Mouse (Mus musculus) spleen, adult 12 weeks (tissue): ENCODE data around the gene Lamc1.
A peak's percentile ranks its signal among the peaks of the same experiment; 100 is the strongest.
"Not testable (repeated sequence)": the region's sequence is repeated elsewhere in the genome, so short reads cannot be mapped to it uniquely, and the experiment has no call there.

Source experiments
- DNase-seq: peaks from one replicate; pipeline ENCODE4 v3.0.0; 2022; ENCODE audit warnings: low spot score

The Lamc1 gene

DNA sequence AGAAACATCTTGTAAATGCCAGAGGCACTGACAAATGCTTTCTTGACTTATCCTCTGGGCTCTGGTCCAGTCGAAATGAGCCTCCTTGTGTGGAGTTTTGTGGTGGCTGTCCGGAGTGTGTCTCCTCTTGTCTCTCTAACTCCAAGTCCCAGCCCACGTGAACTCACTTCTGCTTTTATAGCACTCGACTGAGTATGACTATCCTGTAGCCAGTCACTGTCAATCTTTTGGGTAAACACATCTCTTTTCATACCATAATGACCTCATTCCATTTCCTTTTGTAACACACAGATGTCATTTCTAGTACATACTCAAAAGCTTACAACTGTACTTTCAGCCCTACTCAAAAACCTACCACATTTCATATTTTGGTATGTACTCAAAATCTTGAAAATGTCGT lies 33.1 kb downstream of the Lamc1 start:
- DNase-seq = peak; percentile 14

DNA sequence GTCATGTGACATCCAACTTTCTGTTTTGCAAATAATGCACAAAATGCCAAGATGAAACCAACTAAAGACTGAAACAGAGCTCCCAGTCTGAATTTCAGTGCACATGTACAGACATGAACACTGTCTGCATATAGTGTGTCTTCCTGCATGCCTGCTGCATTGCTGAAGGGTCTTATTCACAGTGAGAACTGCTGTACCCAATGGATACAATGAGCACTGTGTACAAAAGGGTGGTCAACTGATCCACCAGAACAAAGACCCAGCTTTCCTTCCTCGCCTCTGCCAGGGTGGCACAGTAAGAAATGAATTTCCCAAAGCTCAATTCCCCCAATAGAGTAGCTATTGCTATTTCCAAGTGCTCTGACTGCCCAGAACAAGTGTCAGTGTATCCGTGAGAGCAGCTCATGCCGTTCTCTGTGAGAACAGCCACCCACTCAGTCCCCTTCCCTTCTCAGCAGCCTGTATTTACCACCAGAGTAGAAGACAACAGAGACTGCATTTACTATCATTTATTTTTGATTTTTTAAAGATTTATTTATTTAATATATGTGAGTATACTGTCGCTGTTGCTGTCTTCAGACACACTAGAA lies 34.7 kb downstream of the Lamc1 start:
- DNase-seq = not testable (repeated sequence)

DNA sequence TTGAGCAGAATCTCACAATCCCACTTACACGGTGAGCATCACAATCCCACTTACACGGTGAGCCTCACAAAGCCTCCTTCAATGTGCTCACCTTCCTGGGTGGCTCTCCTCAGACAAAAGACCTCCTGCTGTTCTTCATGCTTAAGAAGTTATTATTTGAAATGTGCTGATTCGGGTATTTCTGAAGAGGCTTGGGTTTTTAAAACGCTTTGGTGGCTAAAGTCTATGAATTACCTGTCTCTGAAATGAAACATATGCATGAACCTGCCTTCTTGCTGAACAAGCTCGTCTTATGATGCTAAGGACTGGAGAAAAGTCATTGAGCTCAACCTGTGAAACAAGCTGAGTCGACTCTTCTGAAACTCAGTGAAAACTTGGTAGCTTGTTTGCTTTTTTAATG lies 36.6 kb downstream of the Lamc1 start:
- no peak for DNase-seq

DNA sequence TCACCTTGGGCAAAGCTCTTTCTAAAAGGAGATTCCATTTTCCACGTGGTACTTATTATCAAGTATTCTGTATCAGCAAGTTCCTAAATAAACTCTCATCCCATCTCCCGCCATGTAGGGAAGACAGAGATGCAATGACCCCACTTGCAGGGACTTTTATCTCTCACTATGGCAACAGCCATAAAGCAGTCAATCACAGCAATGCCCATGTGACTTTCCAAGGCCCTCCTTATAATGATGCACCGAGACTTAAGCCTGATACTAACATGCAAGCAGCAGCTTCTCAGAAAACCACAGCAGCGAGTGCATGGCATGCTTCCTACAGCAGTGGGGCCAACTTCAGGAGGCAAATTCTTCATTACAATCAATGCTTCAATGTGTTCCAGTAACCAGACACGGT lies 39.7 kb downstream of the Lamc1 start:
- DNase-seq = no peak

DNA sequence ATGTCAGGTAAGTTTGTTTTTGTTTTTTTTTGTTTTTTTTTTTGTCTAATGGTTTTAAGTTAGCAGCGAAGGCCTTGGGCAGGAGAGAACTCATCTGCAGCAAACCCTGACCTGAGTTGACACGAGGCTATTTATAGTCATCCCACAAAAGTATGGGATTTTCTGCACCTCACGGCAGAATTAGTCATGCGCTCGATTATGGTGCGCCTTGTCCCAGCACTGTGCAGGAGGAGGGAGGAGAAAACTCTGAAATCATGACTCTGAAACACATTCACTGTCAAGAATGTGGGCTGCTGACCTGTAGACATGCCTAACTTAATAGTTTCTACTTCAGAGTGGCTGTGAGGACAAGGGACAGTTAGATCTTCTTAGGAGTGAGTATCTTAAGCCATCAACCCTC lies 40.4 kb downstream of the Lamc1 start:
- no peak for DNase-seq

DNA sequence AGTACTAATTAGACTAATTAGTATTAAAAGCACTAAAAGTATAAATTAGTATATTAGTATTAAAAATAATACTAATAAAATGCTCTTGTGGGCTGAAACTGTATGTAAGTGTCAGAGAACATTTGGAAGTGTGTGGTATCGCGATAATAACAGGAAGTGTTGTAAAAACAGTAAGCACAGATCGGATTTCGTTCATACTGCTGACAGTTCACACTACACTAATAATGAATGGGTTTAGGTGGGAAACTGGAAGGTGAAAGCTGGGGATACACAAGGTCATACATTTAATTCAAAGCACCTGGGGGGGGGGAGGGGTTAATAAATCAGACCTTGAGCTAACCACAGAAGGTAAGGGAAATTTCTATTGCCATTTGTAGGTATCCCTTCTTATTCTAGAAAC lies 41.2 kb downstream of the Lamc1 start:
- DNase-seq = no peak

DNA sequence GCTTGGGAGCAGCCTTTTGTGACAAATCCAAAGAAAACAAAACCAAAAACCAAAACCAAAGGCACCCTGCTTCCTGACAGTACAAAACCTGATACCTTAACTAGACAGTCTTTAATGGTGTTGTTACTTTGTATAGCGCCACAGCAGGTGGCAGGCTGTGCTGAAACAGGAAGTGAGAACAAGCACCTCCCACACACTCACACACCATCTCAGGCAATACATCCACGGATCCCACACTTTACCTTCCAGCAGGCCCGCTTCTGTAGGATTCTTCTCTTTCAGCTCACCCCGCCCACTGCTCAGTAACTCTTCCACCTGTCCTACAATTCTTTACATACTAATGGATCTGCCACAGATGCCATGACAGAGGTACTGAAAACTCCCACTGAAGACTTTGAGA lies 44.6 kb downstream of the Lamc1 start:
- DNase-seq = no peak

DNA sequence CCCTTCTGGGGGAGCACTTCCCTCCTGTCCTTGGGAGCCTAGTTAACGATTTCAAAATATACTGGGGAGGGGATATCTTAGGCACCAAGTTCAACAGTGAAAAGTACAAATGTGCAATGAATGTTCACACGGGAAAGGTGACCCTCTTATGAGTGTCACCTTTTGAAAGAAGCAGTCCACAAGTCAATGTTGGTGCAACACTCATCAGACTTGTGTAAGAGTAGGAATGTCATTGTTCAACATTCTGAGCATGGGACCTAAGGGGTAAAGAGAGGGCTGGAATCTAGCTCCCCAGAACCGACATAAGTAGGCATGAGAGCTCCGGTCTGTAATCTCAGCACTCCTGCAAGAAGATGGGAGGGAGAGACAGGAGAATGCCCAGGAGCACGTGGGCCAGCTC lies 45.1 kb downstream of the Lamc1 start:
- no peak for DNase-seq

DNA sequence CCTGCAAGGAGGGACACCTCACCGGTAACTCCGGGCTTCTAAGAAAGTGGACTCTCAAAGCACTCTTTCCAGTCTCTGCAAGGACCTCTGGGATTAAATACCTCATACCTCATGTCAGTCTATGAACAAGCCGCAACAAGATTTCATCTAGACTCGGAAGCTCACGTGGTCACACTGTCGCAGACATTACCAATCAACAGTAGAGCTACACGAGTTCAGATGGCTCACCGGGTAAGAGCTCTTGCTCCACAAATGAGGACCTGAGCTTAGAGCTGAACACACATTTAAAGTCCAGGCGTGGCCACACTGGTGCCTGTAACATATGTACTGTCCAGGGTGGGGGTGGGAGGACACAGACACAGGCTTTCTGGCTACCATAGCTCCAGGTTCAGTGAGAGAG lies 46.4 kb downstream of the Lamc1 start:
- no peak for DNase-seq

DNA sequence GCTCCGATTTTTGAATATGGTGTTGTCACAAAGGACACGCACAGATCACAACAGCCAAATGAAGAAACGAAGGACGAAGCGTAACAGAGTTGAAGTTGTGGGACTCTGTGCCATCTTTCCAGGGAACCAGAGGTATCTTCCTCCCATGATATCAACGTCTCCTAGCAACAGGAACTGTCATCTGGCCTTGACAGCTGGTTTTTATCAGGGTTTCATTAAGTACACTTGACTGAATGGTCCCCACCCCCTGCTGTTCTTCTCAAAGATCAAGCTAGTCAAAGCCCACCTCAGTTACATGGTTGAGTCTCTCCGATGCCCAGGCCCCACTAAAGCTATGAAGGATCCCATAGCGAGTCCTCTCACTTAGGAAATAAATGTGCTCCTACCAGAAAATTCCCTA lies 47.4 kb downstream of the Lamc1 start:
- DNase-seq = no peak

DNA sequence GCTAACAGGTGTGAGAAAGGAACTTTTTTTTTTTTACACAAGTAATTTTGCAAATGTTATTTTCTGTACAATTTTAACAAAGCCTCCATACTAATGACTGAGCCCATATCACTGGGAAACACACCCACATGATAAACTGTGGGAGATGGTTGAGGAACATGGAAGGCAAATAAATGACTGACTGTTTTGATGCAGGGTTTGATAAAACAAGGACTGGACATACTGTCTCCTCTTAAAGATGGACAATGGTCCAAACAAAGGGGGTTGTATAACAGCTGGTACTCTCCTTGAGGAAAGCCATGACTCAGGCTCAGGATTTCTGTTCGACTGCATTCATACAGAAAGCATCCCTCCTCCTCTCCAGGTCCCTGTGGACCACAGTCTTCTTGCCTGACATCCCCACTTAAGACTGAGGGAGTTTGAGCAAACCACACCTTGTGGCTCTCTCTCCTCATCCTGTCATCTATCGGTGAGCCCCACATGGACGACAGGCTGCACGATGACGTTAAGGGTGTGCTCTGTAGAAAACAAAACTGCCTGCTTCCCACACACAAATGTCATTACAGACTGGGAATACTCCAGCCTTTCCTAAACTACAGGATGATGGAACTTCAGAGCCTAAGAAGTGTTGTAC lies 50.1 kb downstream of the Lamc1 start:
- no peak for DNase-seq

DNA sequence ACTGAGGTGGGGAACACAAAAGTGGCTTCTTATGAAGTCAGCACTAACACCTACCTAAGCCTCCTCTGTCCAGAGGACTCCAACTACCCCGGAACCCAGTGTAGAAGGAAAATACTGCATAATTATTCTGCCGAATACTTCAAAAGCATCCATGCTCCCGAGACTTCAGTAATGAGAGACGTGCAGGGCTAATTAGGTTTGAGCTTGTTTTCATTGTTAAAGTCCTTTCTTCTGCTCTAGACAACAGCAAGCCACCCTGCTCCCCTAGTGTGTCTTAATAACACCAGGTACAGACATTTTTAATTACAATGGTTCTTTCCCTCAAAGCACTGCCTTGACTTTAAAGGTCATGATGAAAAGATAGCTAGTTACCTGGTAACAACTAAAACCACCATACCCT lies 51.1 kb downstream of the Lamc1 start:
- no peak for DNase-seq

DNA sequence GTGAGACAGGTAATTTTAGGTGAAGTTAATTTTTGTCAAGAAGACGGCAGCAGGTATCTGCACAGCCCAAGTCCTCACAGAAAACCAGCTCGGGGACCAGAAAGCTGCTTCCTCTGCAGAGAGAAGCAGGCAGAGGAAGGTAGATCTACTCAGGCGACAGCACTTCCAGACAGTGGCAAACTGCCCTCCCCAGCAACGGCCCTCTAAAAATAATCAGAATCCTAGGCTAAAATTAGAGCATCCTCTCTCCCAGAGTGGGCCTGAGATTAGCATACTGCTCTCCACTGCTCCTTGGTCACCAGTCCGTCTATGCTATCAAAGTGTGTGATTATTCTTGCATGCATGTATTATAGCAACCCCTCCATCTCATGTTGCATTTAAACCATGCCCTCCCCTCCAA lies 52.2 kb downstream of the Lamc1 start:
- no peak for DNase-seq

DNA sequence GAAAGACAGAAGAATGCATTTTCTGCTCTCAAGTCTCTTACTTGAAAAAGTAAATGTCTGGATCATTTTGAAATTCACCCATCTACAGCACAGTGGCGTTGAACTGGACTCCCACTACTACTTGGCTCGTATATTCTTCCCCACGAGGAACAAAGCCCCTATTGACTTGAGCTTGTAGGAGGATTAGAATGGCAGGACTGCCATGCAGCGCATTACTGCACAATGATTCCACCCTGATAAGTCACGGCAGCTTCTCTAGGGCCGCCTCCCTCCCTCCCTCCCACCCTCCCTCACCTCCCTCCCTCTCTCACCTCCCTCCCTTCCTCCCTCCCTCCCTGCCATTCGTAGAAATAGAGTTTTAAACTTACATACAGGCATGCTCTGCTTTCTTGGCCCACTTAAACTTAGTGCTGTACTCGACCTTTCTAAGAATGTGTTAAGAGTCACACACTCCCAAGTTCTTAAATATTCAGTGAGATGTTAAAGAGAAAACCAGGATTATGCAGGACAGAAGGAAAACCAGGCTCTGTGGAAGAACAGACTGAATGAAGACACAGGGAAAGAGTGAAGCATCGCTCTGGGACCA lies 54.5 kb downstream of the Lamc1 start:
- DNase-seq = no peak

DNA sequence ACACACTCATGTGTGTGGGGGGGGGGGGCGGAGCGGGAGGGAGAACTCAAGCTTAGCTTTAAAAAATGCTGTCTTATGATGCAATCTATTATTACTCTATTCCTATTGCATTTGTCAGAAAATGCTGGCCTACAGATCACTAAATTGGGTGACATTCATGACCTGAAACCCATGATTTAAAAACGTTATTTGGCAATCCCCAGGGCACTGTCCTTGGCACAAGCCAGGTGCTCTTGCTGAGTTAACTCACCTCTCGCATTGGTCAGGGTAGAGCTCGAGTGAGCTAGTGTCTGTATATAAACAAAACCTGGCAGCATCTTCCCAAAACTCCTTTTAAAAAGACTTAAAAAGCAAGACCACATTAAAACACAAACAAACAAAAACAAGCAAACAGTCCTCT lies 57.1 kb downstream of the Lamc1 start:
- DNase-seq = no peak

DNA sequence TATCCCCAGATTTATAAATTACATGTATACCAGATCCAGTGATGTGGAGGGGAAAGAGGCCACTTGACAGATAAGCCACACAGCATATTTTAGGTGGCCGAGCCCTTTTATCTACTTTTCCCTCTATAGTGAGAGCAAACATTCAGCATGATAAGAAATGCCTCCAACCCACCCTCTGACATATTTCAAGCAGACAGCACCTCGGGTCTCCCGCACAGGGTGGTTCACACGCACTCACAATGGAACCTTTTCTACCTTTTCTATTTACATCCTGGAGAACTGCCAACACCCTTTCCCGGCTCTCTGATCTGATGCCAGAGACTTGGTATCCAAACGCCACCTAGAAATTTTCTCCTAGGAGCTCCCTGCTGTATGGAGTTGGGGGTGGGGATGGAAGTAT lies 58.0 kb downstream of the Lamc1 start:
- DNase-seq = no peak

DNA sequence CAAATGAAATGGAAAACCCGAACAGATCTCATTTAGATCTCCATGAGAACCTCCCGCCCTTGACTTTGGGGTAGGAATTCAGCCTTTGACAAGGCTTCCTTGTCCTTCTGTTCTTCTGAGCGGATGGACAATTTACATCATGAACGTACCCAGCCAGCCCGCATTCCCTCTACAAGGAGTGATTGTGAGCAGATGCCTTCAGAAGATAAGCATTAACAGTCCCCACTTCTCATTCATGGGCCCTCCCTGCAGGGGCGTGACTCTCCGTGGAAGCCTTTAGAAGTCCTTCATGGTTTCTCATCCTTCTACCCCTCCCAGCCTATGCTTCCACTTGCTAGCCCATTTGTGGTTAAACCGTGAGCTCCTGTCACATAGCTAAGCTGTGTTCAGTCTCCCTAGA lies 58.9 kb downstream of the Lamc1 start:
- no peak for DNase-seq

DNA sequence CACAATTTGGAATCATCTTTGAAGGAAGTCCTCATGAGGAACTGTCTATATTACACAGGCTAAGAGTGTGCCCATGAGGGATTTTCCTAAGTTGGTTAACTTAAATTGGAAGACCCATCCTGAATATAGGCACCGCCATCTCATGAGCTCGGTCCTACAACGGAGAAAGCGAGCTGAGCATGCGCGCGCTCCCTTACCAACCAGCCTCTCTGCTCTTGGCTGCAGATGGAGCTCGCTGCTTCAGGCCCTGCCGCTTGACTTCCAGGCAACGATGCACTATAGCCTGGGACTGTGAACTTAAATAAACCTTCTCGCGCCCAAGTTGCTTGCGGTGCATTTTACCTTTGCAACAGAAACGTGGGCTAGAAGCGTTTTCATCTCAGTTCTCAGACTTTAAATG lies 61.8 kb downstream of the Lamc1 start:
- DNase-seq = no peak

DNA sequence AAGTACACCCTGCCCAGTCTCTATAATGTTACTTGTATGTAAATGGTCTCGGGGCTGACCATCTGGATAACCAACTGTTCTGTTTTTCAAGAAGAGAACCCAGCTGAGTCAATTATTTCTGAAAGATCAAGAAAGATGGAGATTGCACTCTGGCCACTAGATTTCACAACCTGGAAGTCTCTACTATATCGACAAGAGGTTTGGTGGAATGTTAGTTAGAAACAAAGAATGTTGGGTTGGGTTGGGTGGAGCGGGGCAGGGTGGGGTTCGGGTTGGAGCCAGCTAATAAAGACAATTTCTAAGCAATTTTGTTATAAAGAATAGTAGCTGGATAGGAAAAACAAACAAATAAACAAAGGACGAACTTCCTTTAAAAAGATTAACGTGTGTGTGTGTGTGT lies 62.9 kb downstream of the Lamc1 start:
- DNase-seq = no peak

DNA sequence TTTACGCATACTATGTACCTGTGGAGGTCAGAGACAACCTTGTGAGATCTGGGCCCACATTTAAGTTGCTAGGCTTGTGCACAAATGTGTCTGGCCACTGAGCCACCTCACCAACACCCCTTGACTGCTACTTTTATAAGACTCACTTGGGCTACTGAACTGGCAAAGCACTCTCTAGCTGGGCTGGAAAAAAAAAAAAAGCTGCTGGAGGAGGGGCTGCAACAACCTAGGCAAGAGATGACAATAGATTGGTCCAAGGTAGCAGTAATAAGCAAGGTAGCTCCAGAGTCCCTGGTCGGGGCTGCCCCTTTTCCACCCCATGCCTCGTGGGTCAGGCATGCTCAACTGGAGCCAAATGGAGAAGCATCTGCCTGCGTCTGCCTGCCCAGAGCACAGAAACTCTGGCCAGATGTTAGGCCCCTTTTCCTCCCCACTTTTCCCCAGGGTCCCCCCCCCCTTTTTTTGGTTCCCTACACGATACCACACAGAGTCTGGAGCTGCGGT lies 63.7 kb downstream of the Lamc1 start:
- DNase-seq = no peak

DNA sequence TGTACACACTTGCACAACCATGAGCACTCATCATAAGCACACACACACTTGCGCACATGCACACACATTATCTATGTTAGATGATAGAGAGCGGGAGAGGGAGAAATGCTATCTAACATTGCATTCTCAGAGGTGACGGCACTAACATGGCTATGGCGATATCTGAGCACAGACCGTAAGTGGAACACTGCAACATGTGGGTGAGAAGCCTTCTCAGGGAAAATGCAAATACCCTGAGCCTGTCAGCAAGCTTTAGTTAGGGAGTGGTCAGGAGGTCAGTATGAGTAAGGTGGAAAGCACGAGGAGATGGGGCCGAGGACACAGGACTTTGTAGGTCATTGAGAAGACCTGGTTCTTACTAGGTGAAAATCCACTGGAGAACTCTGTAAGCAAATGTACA lies 64.3 kb downstream of the Lamc1 start:
- no peak for DNase-seq

DNA sequence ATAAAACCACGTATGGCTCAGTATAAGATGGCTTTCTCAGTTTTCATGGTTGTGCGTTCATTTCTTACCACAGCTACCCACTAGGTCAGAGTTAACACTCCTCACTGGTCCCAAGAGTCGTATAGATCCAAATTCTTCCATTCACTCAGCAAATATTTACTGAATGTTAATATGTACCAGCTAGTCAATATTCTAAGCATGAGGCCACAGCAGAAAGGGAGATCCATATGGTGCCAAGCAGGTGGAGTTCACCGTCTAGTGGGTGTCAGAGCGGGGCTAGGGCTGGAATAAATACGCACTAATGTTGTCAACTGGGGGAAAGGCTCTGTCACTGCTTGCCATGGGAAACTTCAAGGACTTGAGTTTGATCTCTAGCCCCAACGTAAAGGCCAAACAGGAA lies 64.9 kb downstream of the Lamc1 start:
- no peak for DNase-seq

DNA sequence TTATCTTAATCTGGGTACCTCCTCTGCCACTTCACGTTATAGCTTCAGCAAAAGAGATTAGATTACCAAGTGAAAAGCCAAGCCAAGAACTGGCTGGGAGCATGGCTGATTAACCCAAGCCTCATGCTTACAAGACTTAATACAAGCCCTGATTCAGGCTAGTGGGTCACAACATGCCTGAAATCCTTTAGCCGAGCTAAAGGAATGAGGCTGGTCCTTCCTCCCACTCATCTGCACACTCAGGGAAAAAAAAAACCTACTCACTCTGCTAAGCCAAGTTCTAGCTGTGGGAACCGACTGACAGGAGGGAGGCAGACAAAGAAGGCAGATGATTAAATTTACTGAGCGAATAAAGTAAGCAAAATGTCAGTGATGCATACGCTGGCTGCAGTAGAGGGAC lies 65.7 kb downstream of the Lamc1 start:
- no peak for DNase-seq

DNA sequence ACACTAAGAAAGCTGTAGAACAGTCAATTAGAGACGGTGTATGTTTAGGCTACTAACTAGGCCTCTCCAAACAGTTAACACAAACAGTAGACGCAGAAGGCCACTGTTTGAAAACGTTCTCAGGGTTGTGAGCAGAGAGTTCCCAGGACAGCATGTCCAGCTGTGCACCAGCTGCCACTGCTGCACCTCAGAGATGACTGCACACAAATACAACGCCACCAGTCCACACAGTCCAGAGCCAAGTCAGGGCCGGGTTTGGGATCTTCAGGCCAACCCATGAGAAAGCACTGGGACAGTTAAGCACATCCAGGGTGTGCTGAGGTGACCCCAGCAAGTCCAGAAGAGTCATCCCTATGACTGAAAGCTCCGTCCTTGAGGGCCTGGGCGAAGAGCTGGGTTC lies 67.0 kb downstream of the Lamc1 start:
- DNase-seq = no peak
